Mouse (Mus musculus): ENCODE measurements at regions not wholly inside any gene's neighbourhood (a gene's known extent, or its start where the extent isn't known, plus 50 kb on each side); places are given as distances from the start of the nearest gene placed in this dataset.

DNA sequence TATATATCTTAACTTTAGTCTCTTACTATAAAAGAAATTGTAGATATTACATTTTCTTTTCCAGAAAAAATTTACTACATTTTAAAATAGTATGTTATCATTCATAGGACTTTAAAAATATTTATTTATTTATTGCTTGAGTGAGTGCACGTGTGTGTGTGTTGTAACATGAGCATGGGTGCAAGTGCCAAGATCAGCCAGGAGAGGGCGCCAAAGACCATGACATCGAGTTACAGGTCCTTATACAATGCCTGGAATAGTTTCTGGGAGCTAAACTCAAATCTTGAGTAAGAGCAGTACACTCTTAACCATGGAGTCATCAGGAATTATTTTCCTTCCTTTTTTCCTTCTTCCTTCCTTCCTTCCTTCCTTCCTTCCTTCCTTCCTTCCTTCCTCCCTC lies 185.4 kb upstream of the Mageb4 start:
- peak; percentile 27 for DNase-seq (ENCODE audit: low read depth, low spot score)

Data from brain, adult 2 months (tissue).